Mouse (Mus musculus) right cerebral cortex, postnatal 4 days (tissue): ENCODE measurements around the gene Asmt.

Experiments used
- DNase-seq: peaks from one replicate; pipeline ENCODE4 v3.0.0-alpha.2; 2022

Gene Asmt

GRCm38 (mm10) chrX:170672594-170673092 is at the start of gene Asmt:
Asmt (plus strand) TSS chrX:170672644.
- DNase-seq = no peak

DNA sequence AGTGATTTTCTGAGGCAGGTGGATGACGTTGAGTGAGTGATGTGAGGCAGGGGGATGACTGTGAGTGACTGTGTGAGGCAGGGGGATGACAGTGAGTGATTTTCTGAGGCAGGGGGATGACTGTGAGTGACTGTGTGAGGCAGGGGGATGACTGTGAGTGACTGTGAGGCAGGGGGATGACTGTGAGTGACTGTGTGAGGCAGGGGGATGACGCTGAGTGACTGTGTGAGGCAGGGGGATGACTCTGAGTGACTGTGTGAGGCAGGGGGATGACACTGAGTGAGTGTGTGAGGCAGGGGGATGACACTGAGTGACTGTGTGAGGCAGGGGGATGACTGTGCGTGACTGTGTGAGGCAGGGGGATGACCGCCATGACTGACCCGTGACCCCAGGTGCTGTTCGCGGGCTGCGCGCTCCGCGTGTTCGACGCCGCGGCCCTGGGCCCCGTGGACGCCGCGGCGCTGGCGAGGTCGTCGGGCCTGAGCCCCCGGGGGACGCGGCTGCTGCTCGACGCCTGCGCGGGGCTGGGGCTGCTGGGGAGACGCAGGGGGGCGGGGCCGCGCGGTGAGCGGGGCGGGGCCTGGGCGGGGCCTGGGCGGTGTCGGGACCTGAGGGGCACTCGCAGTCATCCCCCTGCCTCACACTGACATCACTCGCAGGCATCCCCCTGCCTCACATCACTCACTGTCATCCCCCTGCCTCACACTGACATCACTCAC is 948 bp downstream of the Asmt start:
- DNase-seq = peak; percentile 14

- DNase-seq = peak; percentile 44
Observed at GRCm38 (mm10) chrX:170674229-170674771, 1.9 kb downstream of the Asmt start.

DNA sequence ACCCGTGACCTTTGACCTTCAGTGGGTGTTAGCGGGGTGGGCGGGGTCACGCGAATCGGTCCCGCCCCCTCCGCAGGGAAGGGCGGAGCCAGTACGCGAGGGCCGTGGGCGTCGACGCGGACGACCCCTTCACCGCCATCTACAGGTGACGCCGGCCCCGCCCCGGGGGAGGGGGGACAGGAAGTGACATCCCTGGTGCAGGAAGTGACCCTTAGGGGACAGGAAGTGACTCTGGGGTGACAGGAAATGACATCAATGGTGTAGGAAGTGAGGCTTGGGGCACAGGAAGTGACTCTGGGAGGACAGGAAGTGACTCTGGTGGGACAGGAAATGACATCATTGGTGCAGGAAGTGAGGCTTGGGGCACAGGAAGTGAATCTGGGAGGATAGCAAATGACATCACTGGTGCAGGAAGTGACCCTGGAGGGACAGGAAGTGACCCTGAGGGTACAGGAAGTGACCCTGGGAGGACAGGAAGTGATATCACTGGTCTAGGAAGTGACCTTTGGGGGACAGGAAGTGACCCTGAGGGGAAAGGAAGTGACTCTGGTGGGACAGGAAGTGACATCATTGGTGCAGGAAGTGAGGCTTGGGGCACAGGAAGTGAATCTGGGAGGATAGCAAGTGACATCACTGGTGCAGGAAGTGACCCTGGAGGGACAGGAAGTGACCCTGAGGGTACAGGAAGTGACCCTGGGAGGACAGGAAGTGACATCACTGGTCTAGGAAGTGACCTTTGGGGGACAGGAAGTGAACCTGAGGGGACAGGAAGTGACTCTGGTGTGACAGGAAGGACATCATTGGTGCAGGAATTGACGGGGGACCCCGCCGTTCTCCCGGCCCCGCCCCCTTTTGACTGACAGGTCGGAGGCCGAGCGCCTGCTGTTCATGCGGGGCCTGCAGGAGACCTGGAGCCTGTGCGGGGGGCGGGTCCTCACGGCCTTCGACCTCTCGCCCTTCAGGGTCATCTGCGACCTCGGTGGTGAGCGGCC is 2.7 kb downstream of the Asmt start:
- peak; percentile 28 for DNase-seq

DNA sequence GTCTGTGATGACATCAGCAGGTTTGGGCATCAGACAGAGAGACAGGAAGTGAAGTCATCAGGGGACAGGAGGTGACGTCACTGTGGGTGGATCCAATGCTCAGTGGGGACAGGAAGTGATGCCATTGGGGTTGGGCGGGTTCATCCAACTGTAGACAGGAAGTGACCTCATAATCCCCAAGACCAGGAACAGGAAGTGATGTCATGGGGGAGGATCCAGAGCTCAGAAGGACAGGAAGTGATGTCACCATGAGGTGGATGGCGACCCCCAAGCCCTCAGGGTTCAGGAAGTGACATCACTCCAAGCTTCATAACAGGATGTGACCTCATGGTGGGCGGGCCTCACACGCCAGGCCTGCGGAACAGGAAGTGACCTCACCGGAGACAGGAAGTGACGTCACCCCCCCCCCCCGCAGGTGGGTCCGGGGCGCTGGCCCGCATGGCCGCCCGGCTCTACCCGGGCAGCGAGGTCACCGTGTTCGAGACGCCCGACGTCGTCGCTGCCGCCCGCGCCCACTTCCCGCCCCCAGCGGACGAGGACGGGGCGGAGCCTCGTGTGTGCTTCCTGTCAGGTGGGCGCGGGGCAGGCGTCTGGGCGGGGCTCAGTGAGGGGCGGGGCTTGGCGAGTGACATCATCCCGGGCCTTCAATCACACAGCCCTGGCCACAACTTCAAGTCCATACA is 3.6 kb downstream of the Asmt start:
- peak; percentile 3 for DNase-seq

DNA sequence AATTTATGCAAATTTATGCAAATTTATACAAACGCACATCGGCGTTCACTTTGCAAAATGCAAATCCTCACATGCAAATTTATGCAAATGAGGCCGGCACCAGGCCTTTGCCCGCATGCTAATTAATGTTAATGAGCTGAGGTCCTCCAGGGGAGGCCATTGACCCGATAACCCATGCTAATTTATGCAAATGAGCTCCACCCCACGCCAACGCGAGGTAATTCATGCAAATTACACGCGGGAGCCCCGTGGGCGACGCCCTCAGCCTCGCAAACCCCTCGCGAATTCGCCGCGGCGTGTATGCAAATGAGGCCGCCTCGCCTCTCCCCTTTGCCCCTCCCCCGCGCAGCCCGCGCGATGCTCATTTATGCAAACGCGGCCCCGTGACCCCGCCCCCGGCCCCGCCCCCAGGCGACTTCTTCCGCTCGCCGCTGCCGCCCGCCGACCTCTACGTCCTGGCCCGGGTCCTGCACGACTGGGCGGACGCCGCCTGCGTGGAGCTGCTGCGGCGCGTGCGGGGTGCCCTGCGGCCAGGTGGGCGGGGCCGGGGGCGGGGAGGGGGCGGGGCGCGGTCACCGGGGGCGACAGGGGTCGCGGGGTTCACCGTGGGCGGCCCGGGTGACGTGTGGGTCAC is 4.3 kb downstream of the Asmt start:
- DNase-seq = peak; percentile 9

GRCm38 (mm10) chrX:170677266-170677665 is 4.8 kb downstream of the Asmt start:
- DNase-seq = peak; percentile 3

DNA sequence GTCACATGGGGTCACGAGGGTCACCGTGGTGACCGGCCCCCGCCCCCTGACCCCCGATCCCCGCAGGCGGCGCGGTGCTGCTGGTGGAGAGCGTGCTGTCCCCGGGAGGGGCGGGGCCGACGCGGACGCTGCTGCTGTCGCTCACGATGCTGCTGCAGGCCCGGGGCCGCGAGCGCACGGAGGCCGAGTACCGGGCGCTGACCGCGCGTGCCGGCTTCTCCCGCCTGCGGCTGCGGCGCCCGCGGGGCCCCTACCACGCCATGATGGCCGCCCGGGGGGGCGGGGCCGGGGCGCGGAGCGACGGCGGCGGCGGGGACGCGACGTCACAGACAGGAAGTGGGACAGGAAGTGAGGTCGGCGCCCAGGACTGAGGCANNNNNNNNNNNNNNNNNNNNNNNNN is 5.2 kb downstream of the Asmt start:
- peak; percentile 4 for DNase-seq
